Mouse (Mus musculus) MEL (cell line): ENCODE results near the gene Tox3. TPM values are rescaled to one million over a fixed set of nuclear protein-coding genes. Genes with fewer than 3 reads are reported as not detected.

Experiments
- DNase-seq: peaks from one replicate; pipeline ENCODE4 v3.0.0; 2011; ENCODE audit warnings: low read depth, low spot score
- H3K27ac ChIP-seq: 2 replicates; pipeline ENCODE4 v1.5.1; 2012; ENCODE audit warnings: low read depth, mild to moderate bottlenecking, control low read depth, low read length, moderate library complexity; ENCODE audit not compliant: control insufficient read depth
- H3K27me3 ChIP-seq, 2 experiments: fragments of 150-350 bp in 1 of 2; sonication (generic) in 1 of 2; 2 replicates each; pipeline ENCODE4 v1.6.1; 2012; ENCODE audit warnings: low read length in 2 of 2, mild to moderate bottlenecking in 2 of 2, improper control_type of control experiment in 1 of 2, moderate library complexity in 1 of 2; ENCODE audit not compliant: insufficient read depth in 2 of 2, control insufficient read depth in 1 of 2
- H3K36me3 ChIP-seq, 2 experiments: 2 replicates each; pipeline ENCODE4 v1.6.1; 2012 to 2014; ENCODE audit warnings: low read length in 2 of 2, improper control_type of control experiment in 1 of 2, inconsistent platforms in 1 of 2, mild to moderate bottlenecking in 1 of 2; ENCODE audit not compliant: insufficient read depth in 2 of 2, control insufficient read depth in 1 of 2
- H3K4me1 ChIP-seq, 2 experiments: fragments of 150-350 bp in 1 of 2; sonication (generic) in 1 of 2; 2 replicates each; pipeline ENCODE4 v1.6.1; 2012; ENCODE audit warnings: low read length in 2 of 2, improper control_type of control experiment in 1 of 2, mild to moderate bottlenecking in 1 of 2; ENCODE audit not compliant: insufficient read depth in 2 of 2, control insufficient read depth in 1 of 2
- H3K4me3 ChIP-seq, 2 experiments: fragments of 150-350 bp in 1 of 2; sonication (generic) in 1 of 2; 2 replicates each; pipeline ENCODE4 v1.5.1; 2012; ENCODE audit warnings: low read depth in 2 of 2, low read length in 2 of 2, mild to moderate bottlenecking in 2 of 2, moderate library complexity in 2 of 2, control low read depth in 1 of 2, improper control_type of control experiment in 1 of 2; ENCODE audit not compliant: control insufficient read depth in 1 of 2, insufficient read depth in 1 of 2
- H3K79me2 ChIP-seq: 2 replicates; pipeline ENCODE4 v1.6.1; 2012; ENCODE audit warnings: mild to moderate bottlenecking, low read length, moderate library complexity; ENCODE audit not compliant: control insufficient read depth, poor library complexity, insufficient read depth
- H3K9ac ChIP-seq: 2 replicates; pipeline ENCODE4 v1.6.1; 2012; ENCODE audit warnings: low read depth, mild to moderate bottlenecking, control low read depth, low read length, moderate library complexity; ENCODE audit not compliant: control insufficient read depth, poor library complexity, severe bottlenecking
- H3K9me3 ChIP-seq: fragments of 150-350 bp; sonication (generic); replicated peaks from 2 replicates; pipeline ENCODE4 v1.6.1; 2012; ENCODE audit warnings: mild to moderate bottlenecking, low read length, improper control_type of control experiment, moderate library complexity; ENCODE audit not compliant: insufficient read depth
- BHLHE40 ChIP-seq: IDR thresholded peaks from 2 replicates; pipeline ENCODE4 v1.6.1; 2012; ENCODE audit warnings: low read depth, mild to moderate bottlenecking, inconsistent platforms, low read length, improper control_type of control experiment, borderline replicate concordance
- E2F4 ChIP-seq: IDR thresholded peaks from 2 replicates; pipeline ENCODE4 v1.6.1; 2011; ENCODE audit warnings: low read depth, low read length, improper control_type of control experiment, borderline replicate concordance
- ELF1 ChIP-seq: IDR thresholded peaks from 2 replicates; pipeline ENCODE4 v1.6.1; 2014; ENCODE audit warnings: low read depth, mild to moderate bottlenecking, inconsistent platforms, low read length, improper control_type of control experiment, moderate library complexity
- GATA1 ChIP-seq: IDR thresholded peaks from 2 replicates; pipeline ENCODE4 v1.6.1; 2011; ENCODE audit warnings: low read depth, low read length, improper control_type of control experiment
- KAT2A ChIP-seq: conservative IDR thresholded peaks from 2 replicates; pipeline ENCODE4 v1.6.1; 2012; ENCODE audit warnings: low read depth, low read length, improper control_type of control experiment, inconsistent platforms
- MAZ ChIP-seq: IDR thresholded peaks from 2 replicates; pipeline ENCODE4 v1.6.1; 2012; ENCODE audit warnings: low read depth, mild to moderate bottlenecking, inconsistent platforms, low read length, improper control_type of control experiment
- MEF2A ChIP-seq: IDR thresholded peaks from 2 replicates; pipeline ENCODE4 v1.6.1; 2014; ENCODE audit warnings: low read depth, mild to moderate bottlenecking, inconsistent platforms, low read length, improper control_type of control experiment; ENCODE audit not compliant: poor library complexity, insufficient replicate concordance, severe bottlenecking; ENCODE audit errors: extremely low read depth
- MXI1 ChIP-seq: IDR thresholded peaks from 2 replicates; pipeline ENCODE4 v1.6.1; 2011; ENCODE audit warnings: mild to moderate bottlenecking, low read depth, low read length, improper control_type of control experiment
- MYC ChIP-seq: IDR thresholded peaks from 2 replicates; pipeline ENCODE4 v1.6.1; 2011; ENCODE audit warnings: low read depth, mild to moderate bottlenecking, low read length, improper control_type of control experiment, moderate library complexity
- NELFE ChIP-seq: IDR thresholded peaks from 2 replicates; pipeline ENCODE4 v1.6.1; 2011; ENCODE audit warnings: low read depth, low read length, improper control_type of control experiment
- NRF1 ChIP-seq: IDR thresholded peaks from 2 replicates; pipeline ENCODE4 v1.6.1; 2014; ENCODE audit warnings: low read depth, mild to moderate bottlenecking, inconsistent platforms, low read length, improper control_type of control experiment, moderate library complexity; ENCODE audit not compliant: poor library complexity, insufficient read depth, severe bottlenecking
- POLR2AphosphoS5 ChIP-seq: IDR thresholded peaks from 2 replicates; pipeline ENCODE4 v1.6.1; 2012; ENCODE audit warnings: low read depth, borderline replicate concordance, mild to moderate bottlenecking, inconsistent platforms, low read length, moderate library complexity, mixed read lengths
- RAD21 ChIP-seq: IDR thresholded peaks from 2 replicates; pipeline ENCODE4 v1.6.1; 2011; ENCODE audit warnings: mild to moderate bottlenecking, low read depth, low read length, improper control_type of control experiment
- TAL1 ChIP-seq: IDR thresholded peaks from 2 replicates; pipeline ENCODE4 v1.6.1; 2012; ENCODE audit warnings: mild to moderate bottlenecking, inconsistent platforms, low read length, moderate library complexity, mixed read lengths
- TBP ChIP-seq: IDR thresholded peaks from 2 replicates; pipeline ENCODE4 v1.8.0; 2011; ENCODE audit warnings: low read depth, low read length, improper control_type of control experiment
- USF2 ChIP-seq, 2 experiments: IDR thresholded peaks; 2 replicates each; pipeline ENCODE4 v1.6.1; 2011 to 2012; ENCODE audit warnings: improper control_type of control experiment in 2 of 2, low read length in 2 of 2, borderline replicate concordance in 1 of 2, inconsistent platforms in 1 of 2, low read depth in 1 of 2, mild to moderate bottlenecking in 1 of 2; ENCODE audit not compliant: insufficient read depth in 1 of 2
- ZKSCAN1 ChIP-seq: IDR thresholded peaks from 2 replicates; pipeline ENCODE4 v1.6.1; 2012; ENCODE audit warnings: low read depth, mild to moderate bottlenecking, inconsistent platforms, low read length, improper control_type of control experiment, moderate library complexity
- polyA plus RNA-seq, 2 experiments: library from polyadenylated mRNA; stranded (reverse) in 1 of 2; unstranded in 1 of 2; fragments of >175 nt in 1 of 2; fragments of >200 nt in 1 of 2; gene quantifications; 2 replicates each; pipeline versions ENCODE4 v1.2.1 to v1.2.4; 2012; ENCODE audit warnings: low replicate concordance in 2 of 2, low read depth in 1 of 2; ENCODE audit not compliant: insufficient read length in 2 of 2, insufficient read depth in 1 of 2, missing spikeins in 1 of 2
- total RNA-seq: library from RNA; depleted of rRNA; stranded (reverse); fragments of 300-350 nt; gene quantifications from 2 replicates; pipeline ENCODE4 v1.2.3, GENCODE M21; 2012

Tox3 gene
- total and polyA plus RNA-seq, 3 experiments: not detected

GRCm38 (mm10) chr8:90314312-90314711, 33.8 kb downstream of the Tox3 start:
- TF ChIP-seq USF2 (IDR thresholded peaks at IDR 0.05; ENCODE audit: borderline replicate concordance in 1 of 2, insufficient read depth in 1 of 2, low read depth in 1 of 2, low read length in 2 of 2) (no peak), MEF2A (no peak), TAL1 (no peak), RAD21 (no peak), MYC (no peak), NRF1 (no peak)
- Histone ChIP-seq H3K79me2 (no peaks in the 10 kb centered on the region), H3K9me3 (no peaks in the 10 kb centered on the region; the same call in 1 of the 2 replicates), H3K36me3 (no peaks in the 10 kb centered on the region), H3K9ac (no peak overlapping the region), H3K27ac (no peak overlapping the region), H3K4me1 (no peaks in the 10 kb centered on the region), H3K27me3 (no peaks in the 10 kb centered on the region), H3K4me3 (no peak overlapping the region)
- no peak for DNase-seq

- no peaks in the 10 kb centered on the region for H3K36me3 ChIP-seq
- no peaks in the 10 kb centered on the region for H3K79me2 ChIP-seq
- no peaks in the 10 kb centered on the region for H3K27me3 ChIP-seq
- TF ChIP-seq ZKSCAN1 (no peak), NELFE (no peak), E2F4 (no peak), BHLHE40 (no peak), POLR2AphosphoS5 (no peak), MYC (no peak), GATA1 (no peak), MAZ (no peak), RAD21 (no peak), ELF1 (no peak), TBP (no peak), KAT2A (no peak), MXI1 (no peak)
- H3K4me1 ChIP-seq: no peaks in the 10 kb centered on the region
- no peaks in the 10 kb centered on the region for H3K9me3 ChIP-seq
- no peak overlapping the region for H3K27ac ChIP-seq
- no peak overlapping the region for H3K4me3 ChIP-seq
- no peak for DNase-seq
- no peak overlapping the region for H3K9ac ChIP-seq
Measured at GRCm38 (mm10) chr8:90302951-90303350, 45.2 kb downstream of the Tox3 start.
